Mouse (Mus musculus): ENCODE data around the gene Aox3. TPM values are rescaled to one million over a fixed set of nuclear protein-coding genes. Genes with fewer than 3 reads are reported as not detected.

Gene Aox3
- total RNA-seq, 2 experiments from 2014 or later = 2.5 to 2.9 TPM

DNA sequence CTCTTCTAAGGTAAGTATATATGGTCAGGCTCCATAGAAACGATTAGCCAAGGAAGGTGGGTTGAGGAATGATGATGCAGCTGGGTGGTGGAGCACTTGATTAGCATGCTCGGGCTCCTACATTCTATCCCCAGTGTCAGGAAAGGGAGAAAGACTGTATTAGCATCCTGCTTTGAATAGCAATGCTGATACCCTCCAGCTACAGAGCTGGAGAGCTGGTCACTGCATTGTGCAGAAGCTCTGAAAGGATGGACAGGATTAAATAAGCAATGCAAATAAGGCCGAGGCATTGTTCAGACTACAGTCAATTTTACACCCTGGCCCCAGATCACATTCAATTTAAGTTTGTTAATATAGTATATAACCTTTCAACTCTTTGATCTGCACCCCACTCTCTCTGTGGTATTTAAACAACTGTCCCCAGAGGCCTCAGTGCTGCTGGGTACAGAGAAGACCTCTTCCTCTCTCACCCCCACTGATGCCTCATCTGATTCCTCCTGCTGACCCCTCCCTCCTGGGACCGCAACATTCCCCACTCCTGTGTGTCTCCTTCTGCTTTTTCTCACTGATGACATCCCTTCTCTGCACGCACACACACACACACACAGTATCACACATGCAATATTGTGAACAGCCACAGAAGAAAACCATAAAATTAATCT lies 75.7 kb downstream of the Aox3 start:
- TF ChIP-seq CTCF (conservative IDR thresholded peaks at IDR 0.05) = no peak
- no peak overlapping the region for H3K4me3 ChIP-seq
- no peak for DNase-seq (ENCODE audit: low spot score in 2 of 2)
- H3K27ac ChIP-seq = no peak overlapping the region

DNA sequence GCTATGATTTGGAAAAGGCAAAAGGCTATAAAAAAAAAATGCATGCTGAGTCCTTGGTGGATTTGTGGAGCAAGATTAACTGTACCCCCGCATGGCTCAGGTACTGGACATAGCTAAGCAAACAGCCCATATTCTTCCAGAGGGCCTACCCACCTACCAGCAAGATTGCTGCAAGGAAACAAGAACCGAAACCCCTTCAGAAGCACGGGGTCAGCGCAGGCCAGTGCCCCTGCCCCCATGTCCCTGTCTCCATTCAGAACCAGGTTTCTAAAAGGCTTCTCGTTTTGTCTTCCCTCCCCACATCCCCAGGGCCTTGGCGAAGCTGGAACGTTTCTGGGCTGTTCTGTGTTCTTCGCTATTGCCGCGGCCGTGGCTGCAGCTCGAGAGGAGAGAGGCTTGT lies 81.4 kb downstream of the Aox3 start:
- TF ChIP-seq CTCF (conservative IDR thresholded peaks at IDR 0.05) = no peak
- no peak overlapping the region for H3K27ac ChIP-seq
- no peak for DNase-seq (ENCODE audit: low spot score in 2 of 2)
- H3K4me3 ChIP-seq = no peak overlapping the region

DNA sequence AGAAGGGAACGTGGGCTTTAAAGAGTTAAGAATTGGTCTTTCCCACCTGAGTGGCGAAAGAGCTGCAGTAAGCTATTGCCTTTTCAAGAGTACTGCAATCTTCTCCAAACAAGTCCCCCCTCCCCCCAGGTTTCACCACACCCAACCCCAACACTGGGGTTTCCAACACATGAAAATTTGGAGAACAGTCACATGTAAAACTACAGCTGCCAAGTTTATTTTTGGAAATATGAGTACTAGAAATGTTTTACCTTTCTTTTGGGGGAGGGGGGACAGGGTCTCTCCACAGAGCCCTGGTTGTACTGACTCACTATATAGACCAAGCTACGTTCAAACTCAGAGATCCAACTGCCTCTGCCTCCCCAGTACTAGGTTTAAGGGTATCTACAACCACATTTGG lies 82.1 kb downstream of the Aox3 start:
- no peak for TF ChIP-seq CTCF (conservative IDR thresholded peaks at IDR 0.05)
- H3K27ac ChIP-seq = no peak overlapping the region
- no peak overlapping the region for H3K4me3 ChIP-seq
- DNase-seq (ENCODE audit: low spot score in 2 of 2) = no peak

DNA sequence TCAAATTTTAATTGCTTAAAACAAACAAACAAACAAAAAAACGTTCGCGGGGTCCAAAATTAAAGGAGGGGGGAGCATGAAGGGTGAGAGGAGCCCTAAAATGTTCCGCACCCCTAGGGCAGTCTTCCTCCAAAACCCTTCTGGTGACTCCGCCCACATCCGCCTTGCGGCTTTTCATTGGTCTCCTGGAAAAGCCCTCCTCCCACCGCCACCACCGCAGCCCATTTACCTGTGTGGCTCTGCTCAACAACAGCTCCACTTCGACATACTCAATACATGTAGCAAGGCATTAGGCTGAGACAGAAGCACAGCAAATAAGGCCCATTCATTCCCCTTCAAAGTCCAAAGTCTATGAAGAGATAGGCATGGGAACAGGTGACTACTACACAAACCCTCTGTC lies 82.6 kb downstream of the Aox3 start:
- TF ChIP-seq CTCF (conservative IDR thresholded peaks at IDR 0.05) = no peak
- no peak for DNase-seq (ENCODE audit: low spot score in 2 of 2)
- Histone ChIP-seq H3K4me3 (no peak overlapping the region), H3K27ac (no peak overlapping the region)

DNA sequence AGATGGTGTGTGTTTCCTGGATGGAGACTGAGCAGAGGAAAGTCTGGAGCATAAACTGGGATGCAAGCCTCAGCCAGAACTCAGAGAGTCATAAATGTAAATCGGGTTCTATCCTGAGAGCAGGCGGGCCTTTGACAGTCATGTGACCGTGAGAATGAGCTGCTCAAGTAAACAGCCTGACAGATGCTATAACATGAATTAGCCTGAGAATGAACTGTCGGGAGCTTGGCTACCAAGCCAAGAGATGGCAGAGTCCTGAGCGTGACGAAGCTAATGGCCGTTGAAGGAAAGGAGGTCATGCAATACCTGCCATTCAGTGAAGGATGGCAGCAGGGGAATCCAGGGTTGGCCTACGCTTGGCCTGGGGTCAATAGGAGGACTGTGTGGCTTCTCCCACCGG lies 84.1 kb downstream of the Aox3 start:
- DNase-seq (ENCODE audit: low spot score in 2 of 2) = no peak
- no peak for TF ChIP-seq CTCF (conservative IDR thresholded peaks at IDR 0.05)
- Histone ChIP-seq H3K27ac (no peak overlapping the region), H3K4me3 (no peak overlapping the region)

DNA sequence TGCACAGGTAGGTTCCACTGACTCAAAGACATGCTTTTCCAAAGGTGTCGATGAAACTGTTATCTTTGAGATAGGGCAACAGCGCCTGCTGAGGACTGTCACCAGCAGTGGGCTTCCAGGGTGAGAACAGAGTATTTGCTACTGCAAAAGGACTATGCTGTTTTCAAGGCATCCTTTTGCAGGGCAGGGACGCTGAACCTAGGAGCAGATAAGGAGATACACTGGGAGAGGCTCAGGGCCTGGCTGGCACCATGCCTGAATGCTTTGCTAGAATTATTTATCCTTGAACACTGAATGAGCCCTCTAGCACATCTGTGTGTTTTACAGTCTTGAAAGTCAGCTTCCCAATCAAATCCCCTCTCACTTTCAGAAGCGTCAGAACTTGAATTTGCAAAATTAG lies 85.5 kb downstream of the Aox3 start:
- no peak overlapping the region for H3K27ac ChIP-seq
- TF ChIP-seq CTCF (conservative IDR thresholded peaks at IDR 0.05) = no peak
- no peak for DNase-seq (ENCODE audit: low spot score in 2 of 2)
- no peak overlapping the region for H3K4me3 ChIP-seq

DNA sequence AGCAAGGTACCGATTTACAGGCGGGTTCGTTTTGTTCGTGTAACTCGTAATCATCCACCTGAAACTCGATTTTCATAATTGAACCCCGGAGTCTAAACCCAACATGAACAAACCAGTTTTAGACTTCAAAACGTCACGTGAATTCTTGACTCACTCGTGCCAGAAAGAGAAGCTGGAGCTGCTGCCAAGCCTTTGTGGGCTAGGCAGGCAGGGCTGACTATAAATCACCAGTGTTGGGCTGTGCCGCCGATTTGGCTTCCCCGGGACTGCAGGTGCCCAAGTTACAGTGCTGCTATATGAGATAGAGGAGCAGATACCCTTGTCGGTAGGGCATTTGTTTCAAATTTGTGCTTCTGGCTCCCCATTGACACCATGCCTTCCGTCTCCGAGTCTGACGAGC lies 97.3 kb downstream of the Aox3 start, which contains the start of gene Aox4:
Aox4 (plus strand) TSS at position 195 of the 400 bp plus-strand sequence.
- H3K4me3 ChIP-seq = peak within 1 kb of the TSS; percentile 49
- no peak for TF ChIP-seq CTCF (conservative IDR thresholded peaks at IDR 0.05)
- DNase-seq (ENCODE audit: low spot score in 2 of 2) = peak; percentile 31 to 50
- H3K27ac ChIP-seq = no peak within 1 kb of the TSS

DNA sequence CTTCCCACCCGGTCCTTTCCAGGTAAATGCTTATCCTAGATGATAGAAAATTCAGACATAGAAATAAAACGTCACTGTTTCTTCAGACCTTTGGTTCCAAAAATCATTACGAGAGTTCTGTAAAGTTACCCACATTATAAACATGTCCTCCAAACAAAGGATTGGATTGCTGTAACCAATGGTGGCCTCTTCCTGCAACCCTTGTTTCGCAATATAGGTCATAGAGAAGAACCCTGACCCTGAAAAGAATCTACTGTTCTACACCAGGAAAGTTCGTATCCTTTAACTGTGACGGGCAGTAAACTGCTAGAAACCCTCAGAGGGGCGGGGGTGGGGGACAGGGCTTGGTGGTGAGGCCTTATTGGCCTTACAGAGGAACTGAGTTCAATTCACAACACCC lies 99.9 kb downstream of the Aox3 start:
- Histone ChIP-seq H3K4me3 (no peak overlapping the region), H3K27ac (no peak overlapping the region)
- DNase-seq (ENCODE audit: low spot score in 2 of 2) = no peak
- TF ChIP-seq CTCF (conservative IDR thresholded peaks at IDR 0.05) = no peak

DNA sequence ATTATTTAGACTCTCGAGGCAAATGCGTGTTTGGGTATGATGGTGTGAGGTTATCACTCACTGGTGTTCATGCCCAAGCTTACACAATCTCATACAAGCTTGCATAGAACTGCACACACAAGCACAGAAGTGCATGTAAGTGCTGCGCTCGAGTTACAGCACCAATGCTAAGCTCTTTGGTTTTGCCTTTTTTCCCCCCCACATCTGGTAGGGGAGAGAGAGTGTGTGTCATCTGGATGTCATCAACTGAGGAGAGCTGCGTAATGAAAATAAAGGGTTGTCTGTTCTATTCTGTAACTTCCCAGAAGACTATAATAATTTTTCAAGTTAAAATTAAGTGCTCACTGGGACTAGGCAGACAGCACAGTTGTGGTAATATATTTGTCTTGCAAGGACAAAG lies 100.9 kb downstream of the Aox3 start:
- no peak overlapping the region for H3K27ac ChIP-seq
- no peak for DNase-seq (ENCODE audit: low spot score in 2 of 2)
- TF ChIP-seq CTCF (conservative IDR thresholded peaks at IDR 0.05) = no peak
- no peak overlapping the region for H3K4me3 ChIP-seq

DNA sequence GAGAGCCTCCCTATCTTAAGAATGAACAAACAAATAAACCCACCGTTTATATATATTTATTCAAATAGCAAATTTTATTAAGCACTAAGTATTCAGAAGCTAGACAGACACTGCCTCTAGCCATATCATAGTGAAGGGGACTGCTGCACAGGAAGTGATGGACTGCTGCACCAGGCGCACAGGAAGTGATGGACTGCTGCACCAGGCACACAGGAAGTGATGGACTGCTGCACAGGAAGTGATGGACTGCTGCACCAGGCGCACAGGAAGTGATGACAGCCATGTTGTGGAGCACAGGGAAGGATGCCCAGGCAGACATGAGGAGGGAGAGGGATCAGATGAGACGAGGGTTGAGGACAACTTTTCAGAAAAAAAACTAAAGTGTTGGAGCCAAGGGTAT lies 102.4 kb downstream of the Aox3 start:
- no peak overlapping the region for H3K4me3 ChIP-seq
- no peak for DNase-seq (ENCODE audit: low spot score in 2 of 2)
- H3K27ac ChIP-seq = no peak overlapping the region

DNA sequence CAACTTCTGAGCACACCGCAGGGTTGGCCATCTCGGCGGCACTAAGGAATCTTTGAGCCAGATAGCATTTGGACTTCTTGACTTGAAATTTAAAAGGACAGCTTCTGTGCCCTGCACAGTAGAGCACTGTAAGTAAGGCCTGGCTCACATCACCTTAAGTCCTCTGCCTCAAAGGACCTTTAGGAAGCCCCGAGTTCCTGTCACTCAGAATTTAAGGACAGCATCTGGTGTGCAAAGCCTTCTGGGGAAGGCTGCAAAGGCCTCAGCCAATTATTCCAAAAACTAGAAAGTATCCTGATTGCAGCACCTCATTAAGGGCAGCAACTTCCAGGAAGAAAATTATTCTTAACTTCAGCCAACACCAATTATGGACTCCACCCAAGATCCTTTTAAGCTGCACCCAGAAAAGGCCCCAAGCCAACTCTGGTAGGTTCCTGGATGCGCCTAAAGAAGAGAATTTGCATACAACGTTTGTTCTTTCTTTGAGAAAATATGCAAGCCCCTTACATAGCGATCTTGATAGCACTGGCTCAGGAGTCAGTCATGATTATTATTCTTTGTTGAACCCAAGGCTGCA lies 103.1 kb downstream of the Aox3 start:
- Histone ChIP-seq H3K4me3 (no peak overlapping the region), H3K27ac (no peak overlapping the region)
- no peak for DNase-seq (ENCODE audit: low spot score in 2 of 2)
- no peak for TF ChIP-seq CTCF (conservative IDR thresholded peaks at IDR 0.05)

More for the DNA sequence above, 102.4 kb downstream of the Aox3 start:
- no peak for TF ChIP-seq CTCF (conservative IDR thresholded peaks at IDR 0.05)

DNA sequence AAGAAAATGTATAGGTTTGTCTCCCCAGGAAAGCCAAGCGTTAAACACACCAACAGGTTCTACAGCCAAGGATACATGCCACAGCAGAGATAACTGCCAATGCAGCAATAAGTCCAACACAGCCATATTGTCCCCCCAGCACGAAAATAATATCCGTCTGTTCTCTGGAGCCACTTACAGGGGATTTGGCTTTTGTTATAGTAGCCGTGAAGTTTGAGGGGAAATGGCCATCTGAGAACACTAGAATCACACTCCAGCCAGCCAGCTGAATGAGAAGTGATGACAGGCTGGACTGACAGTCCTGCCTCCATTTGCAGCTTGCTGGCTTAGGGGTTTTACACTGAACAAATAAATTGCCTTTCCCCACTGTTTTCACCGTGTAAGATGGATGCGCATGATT lies 108.1 kb downstream of the Aox3 start:
- no peak overlapping the region for H3K4me3 ChIP-seq
- H3K27ac ChIP-seq = no peak overlapping the region
- TF ChIP-seq CTCF (conservative IDR thresholded peaks at IDR 0.05) = no peak
- no peak for DNase-seq (ENCODE audit: low spot score in 2 of 2)

DNA sequence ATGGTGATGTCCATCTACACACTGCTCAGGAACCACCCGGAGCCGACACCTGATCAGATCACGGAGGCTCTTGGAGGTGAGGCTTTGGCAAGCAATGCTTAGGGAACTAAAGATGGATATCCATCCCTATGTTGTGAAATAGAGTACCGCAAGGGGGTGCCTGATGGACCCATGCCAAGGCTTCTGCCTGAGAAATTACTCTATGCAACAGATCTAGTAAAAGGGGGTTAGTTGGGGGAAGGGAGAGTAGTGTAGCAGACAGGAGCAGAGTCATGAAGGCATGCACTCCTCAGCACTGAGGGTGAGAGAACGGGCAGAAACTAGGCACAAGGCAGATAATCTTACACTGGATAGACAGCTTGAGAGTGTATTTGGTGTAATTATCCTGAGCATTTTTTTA lies 108.9 kb downstream of the Aox3 start:
- H3K27ac ChIP-seq = no peak overlapping the region
- TF ChIP-seq CTCF (conservative IDR thresholded peaks at IDR 0.05) = peak; percentile 14; the same call in 1 of the 2 replicates
- no peak overlapping the region for H3K4me3 ChIP-seq
- no peak for DNase-seq (ENCODE audit: low spot score in 2 of 2)

DNA sequence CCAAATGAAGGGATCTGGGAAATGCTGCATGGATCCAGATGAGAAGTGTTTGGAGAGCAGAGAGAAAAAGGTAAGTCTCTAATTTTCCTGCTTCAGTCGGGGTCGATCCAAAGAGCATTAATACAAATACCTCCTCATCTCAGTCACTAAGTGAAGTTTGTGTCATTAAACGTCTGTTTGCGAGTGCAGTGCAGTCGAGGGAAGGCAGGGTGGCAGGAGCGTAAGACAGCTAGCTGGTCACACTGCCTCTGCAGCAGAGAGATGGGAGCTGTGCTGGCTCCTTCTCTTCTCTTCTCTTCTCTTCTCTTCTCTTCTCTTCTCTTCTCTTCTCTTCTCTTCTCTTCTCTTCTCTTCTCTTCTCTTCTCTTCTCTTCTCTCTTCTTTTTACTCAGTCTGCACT lies 115.2 kb downstream of the Aox3 start:
- Histone ChIP-seq H3K4me3 (no peak overlapping the region), H3K27ac (no peak overlapping the region)
- no peak for TF ChIP-seq CTCF (conservative IDR thresholded peaks at IDR 0.05)
- no peak for DNase-seq (ENCODE audit: low spot score in 2 of 2)

Measured in layer of hippocampus, adult 2 months (tissue).